Mouse (Mus musculus) erythroblast, embryonic 14.5 days (primary cell): Measurements from ENCODE around the gene Sema5b. TPM values are rescaled to one million over a fixed set of nuclear protein-coding genes. Genes with fewer than 3 reads are reported as not detected.

Experiments
- H3K27me3 ChIP-seq: 2 replicates; pipeline ENCODE4 v1.6.1; 2012; ENCODE audit warnings: inconsistent platforms; ENCODE audit not compliant: control insufficient read depth
- H3K36me3 ChIP-seq: 2 replicates; pipeline ENCODE4 v1.6.1; 2012; ENCODE audit warnings: mild to moderate bottlenecking, inconsistent platforms; ENCODE audit not compliant: control insufficient read depth
- H3K4me1 ChIP-seq: 2 replicates; pipeline ENCODE4 v1.6.1; 2012; ENCODE audit warnings: inconsistent platforms; ENCODE audit not compliant: control insufficient read depth
- H3K4me3 ChIP-seq: replicated peaks from 2 replicates; pipeline ENCODE3; 2012; ENCODE audit warnings: moderate library complexity, mild to moderate bottlenecking, inconsistent platforms
- H3K9me3 ChIP-seq: 2 replicates; pipeline ENCODE4 v1.6.1; 2012; ENCODE audit warnings: low read length, inconsistent platforms, mixed read lengths; ENCODE audit not compliant: control insufficient read depth
- GATA1 ChIP-seq: IDR thresholded peaks from 2 replicates; pipeline ENCODE4 v1.6.1; 2012; ENCODE audit warnings: low read length, inconsistent platforms, mixed read lengths
- TAL1 ChIP-seq: IDR thresholded peaks from 3 replicates; pipeline ENCODE4 v1.6.1; 2012; ENCODE audit warnings: low read length, inconsistent platforms, mixed read lengths
- polyA plus RNA-seq: library from polyadenylated mRNA; stranded (reverse); fragments of >175 nt; gene quantifications from 2 replicates; pipeline ENCODE4 v1.2.3, GENCODE M21; 2012

The Sema5b gene
- polyA plus RNA-seq, 1 experiment, result 0.02 TPM

DNA sequence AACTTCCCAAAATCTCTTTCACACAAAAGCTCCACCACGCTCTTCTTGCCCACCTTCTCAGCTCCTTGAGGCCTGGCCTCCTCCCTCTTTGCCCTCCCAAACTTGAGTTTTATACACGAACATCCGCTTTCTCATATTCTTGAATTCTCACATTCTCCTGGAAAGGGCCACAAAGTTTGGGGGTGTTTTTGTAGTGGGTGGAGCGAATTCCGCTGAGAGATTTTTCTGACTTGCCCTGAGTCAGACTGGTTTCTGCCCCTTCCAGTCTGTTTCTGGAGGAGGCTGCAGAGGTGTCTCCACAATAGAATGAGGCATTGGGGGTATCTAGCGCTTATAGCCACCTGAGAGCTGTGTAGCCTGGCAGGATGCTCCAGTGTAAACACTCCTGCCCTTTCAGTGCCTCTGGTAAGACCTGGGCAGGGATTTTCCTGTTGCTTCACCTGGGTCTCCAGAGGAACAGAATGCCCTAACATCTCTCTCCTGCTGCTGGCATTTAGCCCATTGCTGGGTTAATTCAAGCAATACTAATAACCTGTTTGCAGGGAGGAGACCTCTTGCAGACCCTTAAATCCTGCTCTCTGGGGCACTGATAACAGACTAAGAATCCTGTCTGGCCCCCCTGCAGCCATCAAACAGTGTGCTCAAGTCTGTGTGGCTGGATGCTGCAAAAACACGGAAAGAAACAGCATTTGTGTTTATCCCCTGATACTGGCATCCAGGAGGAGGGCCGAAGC, 46.3 kb downstream of the Sema5b start:
- no peaks in the 10 kb centered on the region for H3K36me3 ChIP-seq
- H3K4me1 ChIP-seq, result no peaks in the 10 kb centered on the region
- H3K9me3 ChIP-seq, result no peaks in the 10 kb centered on the region
- no peak overlapping the region for H3K4me3 ChIP-seq
- H3K27me3 ChIP-seq, result peaks cover 41% of the 10 kb centered on the region
- TF ChIP-seq TAL1 (no peak), GATA1 (no peak)

DNA sequence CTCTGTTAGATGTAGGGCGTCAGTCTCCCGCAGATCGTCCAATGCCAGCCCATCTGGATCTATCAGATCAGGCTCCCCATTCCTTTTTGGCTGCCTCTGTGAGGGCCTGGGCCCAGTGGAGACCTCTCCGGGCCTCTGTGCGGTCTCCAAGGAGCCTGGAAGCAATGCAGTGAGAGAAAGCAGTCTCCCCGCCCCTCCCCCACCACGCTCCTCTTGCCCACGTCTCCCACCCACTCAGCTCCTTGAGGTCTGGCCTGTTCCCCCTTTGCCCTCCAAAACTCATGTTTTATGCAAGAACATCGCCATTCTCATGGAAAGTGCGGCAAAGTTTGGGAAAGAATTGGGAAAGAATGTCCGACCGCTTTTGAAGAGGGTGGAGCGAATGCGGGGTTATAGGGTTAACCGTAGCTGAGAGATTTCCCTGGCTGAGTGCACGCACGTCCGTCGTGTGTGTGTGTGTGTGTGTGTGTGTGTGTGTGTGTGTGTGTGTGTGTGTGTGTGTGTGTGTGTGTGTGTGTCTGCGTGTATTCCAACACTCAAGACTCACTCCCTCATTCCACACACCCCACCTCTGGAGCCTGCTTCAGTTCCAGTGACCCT, 47.0 kb downstream of the Sema5b start:
- H3K27me3 ChIP-seq, result peaks cover 41% of the 10 kb centered on the region
- H3K4me1 ChIP-seq, result no peaks in the 10 kb centered on the region
- H3K9me3 ChIP-seq, result no peaks in the 10 kb centered on the region
- no peak overlapping the region for H3K4me3 ChIP-seq
- no peak for TF ChIP-seq GATA1
- TF ChIP-seq TAL1, result no peak
- H3K36me3 ChIP-seq, result no peaks in the 10 kb centered on the region

DNA sequence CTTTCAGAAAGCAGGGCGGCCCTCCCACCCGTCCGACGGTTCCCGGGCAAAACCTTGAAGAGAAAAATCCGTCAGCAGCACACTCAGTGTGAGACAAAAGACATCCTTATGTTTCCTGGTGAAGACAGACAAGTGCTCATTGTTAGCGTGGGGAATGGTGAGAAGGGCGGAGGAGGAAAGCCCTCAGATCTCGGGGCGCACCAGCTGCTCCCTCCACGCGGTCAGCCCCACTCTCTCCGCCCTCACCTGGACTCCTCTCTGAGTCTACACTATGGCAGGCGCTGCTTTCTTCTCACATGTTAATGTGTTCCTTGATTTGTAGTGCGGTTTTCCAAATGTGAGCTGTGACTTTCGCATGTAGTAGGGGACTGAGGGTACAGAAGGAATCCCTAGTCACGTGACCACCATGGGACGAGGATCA, 47.8 kb downstream of the Sema5b start:
- no peaks in the 10 kb centered on the region for H3K36me3 ChIP-seq
- no peak overlapping the region for H3K4me3 ChIP-seq
- H3K4me1 ChIP-seq, result no peaks in the 10 kb centered on the region
- H3K9me3 ChIP-seq, result peaks cover 4% of the 10 kb centered on the region
- H3K27me3 ChIP-seq, result peaks cover 41% of the 10 kb centered on the region
- TF ChIP-seq TAL1 (no peak), GATA1 (no peak)

DNA sequence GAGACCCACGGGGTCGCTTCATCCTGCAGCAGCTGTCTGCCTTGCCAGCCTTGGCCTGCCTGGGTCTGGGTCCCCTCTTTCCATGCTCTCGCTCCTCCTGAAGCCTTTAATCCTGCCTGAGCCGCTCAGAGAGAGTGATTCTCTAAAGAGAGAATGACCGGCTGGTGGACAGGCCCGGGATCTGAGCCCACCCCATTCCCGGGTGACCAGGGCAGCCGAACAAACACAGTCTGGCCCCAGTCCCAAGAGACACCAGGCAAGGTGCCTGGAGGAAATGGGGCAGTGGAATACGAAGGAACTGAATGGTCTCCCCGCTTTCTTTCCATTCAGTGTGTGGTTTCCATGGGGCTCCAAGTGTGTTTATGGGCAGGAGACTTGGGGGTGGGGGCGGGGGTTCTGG, 50.8 kb downstream of the Sema5b start:
- no peaks in the 10 kb centered on the region for H3K36me3 ChIP-seq
- no peak overlapping the region for H3K4me3 ChIP-seq
- H3K27me3 ChIP-seq, result peaks cover 40% of the 10 kb centered on the region
- peaks cover 5% of the 10 kb centered on the region for H3K9me3 ChIP-seq
- H3K4me1 ChIP-seq, result no peaks in the 10 kb centered on the region
- TF ChIP-seq GATA1, result no peak
- TF ChIP-seq TAL1, result no peak

DNA sequence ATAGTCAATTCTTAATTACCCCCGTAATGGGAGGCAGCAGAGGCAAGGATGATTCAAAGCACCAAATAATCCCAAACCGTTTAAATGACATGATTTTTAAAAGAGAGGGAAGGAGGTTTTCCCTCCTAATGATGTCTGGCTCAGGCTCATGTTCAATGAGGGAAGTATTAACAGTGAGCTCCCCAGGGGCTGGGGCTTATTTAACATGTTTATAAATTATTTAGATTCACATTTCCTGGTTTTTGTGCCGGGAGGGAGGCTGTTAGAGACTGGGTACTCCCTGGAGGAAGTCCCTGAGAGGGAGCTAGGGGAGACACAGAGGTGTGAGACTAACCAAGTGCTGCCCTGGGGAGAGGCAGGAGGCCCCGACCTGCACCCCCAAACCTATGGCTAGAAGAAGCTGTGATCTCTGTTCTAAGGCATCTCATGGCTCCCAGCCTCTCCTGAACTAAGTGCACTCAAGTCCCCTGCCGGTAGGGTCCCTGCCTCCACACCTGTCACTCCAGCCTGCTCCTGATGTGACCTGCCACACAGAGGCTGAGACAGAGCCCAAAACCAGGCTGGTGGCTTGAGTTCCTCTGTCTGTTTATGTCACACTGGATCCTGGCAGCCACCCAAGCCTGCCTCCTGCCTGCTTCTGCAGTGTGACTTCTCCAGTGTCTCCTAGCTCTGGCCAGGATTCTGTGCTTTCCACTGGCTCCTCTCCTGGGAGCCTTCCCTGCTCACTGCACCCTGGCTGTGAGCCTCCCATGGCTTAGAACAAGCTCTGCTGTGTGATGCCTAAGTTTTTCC, 51.5 kb downstream of the Sema5b start:
- Histone ChIP-seq H3K4me3 (no peak overlapping the region), H3K4me1 (no peaks in the 10 kb centered on the region)

DNA sequence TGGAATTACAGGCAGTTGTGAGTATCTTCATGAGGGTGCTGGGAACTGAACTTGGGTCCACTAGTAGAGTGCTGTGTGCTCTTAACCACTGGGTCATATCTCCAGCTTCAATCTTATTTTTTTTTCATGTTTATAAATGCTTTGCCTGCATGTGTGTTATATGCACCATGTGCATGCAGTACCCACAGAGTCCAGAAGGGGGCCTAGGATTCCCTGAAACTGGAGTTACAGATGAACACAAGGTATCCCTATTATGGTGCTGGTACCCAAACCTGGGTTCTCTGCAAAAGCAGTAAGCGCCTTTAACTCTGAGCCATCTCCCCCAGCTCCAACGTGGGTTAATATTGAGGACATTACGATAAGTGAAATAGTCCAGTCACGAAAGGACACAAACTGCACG, 52.5 kb downstream of the Sema5b start:
- Histone ChIP-seq H3K27me3 (peaks cover 23% of the 10 kb centered on the region), H3K36me3 (no peaks in the 10 kb centered on the region), H3K9me3 (peaks cover 5% of the 10 kb centered on the region), H3K4me3 (no peak overlapping the region), H3K4me1 (no peaks in the 10 kb centered on the region)
- TF ChIP-seq TAL1 (no peak), GATA1 (no peak)

More for the DNA sequence above, 51.5 kb downstream of the Sema5b start:
- peaks cover 33% of the 10 kb centered on the region for H3K27me3 ChIP-seq
- TF ChIP-seq GATA1, result no peak
- TF ChIP-seq TAL1, result no peak
- no peaks in the 10 kb centered on the region for H3K36me3 ChIP-seq
- H3K9me3 ChIP-seq, result peaks cover 5% of the 10 kb centered on the region

DNA sequence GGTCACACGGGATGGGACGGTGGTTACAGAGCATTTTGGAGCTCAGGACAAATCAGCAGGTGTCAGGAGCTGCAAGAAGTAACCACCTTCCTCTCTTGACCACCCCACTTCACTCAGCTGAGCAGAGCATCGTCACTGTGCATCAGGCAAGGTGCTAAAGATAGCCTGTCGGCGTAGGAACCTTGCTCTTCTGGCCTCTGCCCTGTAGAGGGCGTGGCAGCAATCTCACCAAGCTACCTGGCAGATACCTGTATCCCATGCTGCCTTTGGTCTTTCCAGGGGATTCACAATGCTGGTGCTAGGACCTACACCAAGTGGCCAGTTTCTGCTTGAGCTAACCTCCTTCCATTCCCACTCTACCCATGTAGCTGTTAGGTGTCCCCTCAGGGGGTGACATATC, 55.3 kb downstream of the Sema5b start:
- Histone ChIP-seq H3K36me3 (no peaks in the 10 kb centered on the region), H3K4me3 (no peak overlapping the region), H3K27me3 (peaks cover 4% of the 10 kb centered on the region), H3K4me1 (no peaks in the 10 kb centered on the region; the same call in none of the 2 replicates), H3K9me3 (peaks cover 5% of the 10 kb centered on the region)
- TF ChIP-seq TAL1 (no peak), GATA1 (no peak)

DNA sequence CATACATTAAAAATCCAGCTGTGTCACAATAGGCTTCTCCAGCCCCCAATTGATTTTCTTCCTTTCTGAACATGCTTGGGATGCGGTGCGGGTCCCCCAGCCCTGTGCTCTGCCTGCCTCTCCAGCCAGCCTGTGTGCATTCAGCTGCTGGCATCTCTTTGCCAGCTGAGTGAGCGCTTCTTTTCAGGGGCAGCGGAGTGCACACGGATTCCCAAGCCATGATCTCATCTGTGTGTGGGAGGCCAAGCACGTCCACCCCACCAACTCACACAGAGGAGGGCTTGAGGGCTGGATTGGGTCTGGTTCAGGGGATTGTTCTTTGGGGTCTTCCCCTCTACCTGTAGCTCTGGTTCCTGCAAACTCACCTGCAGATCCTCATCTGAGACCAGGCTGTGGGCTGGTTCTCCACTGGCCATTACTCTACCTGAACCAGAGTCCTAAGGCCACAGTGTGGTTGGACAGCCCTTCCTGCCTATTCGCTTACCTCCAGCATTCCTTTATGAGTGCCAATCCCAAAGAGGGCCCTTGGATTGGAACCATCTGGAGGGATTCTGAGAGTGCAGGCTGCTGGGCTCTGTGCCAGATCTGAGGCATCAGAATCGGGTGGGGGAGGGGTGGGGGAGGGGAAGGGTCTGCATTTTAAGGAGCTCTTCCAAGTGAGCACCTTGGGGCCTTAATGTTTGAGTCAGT, 55.9 kb downstream of the Sema5b start:
- Histone ChIP-seq H3K27me3 (peaks cover under 1% of the 10 kb centered on the region), H3K4me3 (no peak overlapping the region), H3K4me1 (peaks cover 2% of the 10 kb centered on the region), H3K36me3 (no peaks in the 10 kb centered on the region), H3K9me3 (peaks cover 5% of the 10 kb centered on the region)
- TF ChIP-seq GATA1 (no peak), TAL1 (no peak)
